Mouse (Mus musculus): ENCODE data around the gene Hormad1.

- TF ChIP-seq CTCF (IDR thresholded peaks at IDR 0.05; ENCODE audit: borderline replicate concordance, insufficient read depth, low read length) (peak; percentile 63), POLR2A (IDR thresholded peaks at IDR 0.05; ENCODE audit: low read depth, low read length) (no peak)
Observed at GRCm38 (mm10) chr3:95517493-95517898, 42.0 kb upstream of the Hormad1 start.
